Mouse (Mus musculus) urinary bladder, postnatal 25 days (tissue): ENCODE data around the gene Gpr85.
"Not testable (repeated sequence)": the region's sequence is repeated elsewhere in the genome, so short reads cannot be mapped to it uniquely, and the experiment has no call there.

Source experiments
- DNase-seq: peaks from one replicate; pipeline ENCODE4 v3.0.0; 2022; ENCODE audit warnings: low spot score

Gene Gpr85

DNA sequence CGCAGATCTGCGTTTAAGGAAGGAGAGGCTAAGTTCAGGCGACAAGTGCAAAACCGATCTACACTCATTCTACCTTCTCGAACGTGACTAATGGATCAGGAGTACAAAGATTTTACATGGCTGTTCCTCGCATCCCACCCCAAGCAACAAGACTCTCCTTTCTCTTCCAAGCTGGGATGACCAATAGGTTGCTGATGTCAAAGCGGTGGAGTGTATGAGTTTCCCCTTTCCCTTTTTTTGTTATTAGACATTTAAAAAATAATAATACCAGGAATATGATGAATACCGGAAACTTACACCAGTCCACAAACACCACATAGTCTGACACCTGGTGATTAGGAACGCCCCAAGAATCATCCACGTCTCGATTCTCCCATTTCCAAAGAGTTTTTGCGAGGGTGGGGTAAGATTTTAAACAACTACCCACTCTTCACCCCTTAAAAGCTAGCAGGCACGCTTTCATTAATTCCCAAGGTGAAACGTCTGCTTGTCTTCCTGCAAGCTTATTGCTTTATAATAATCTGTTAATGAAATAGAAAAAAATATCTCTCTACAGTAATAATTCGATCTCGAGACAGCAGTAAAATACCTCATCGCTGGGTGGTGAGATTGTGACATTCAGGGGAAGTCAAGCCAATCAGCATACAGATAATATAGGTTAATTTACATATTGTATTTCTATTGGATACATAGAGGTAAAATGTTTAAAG is at the start of gene Gpr85:
Gpr85 (minus strand) TSS at position 598 of the 710 bp plus-strand sequence.
- no peak for DNase-seq

DNA sequence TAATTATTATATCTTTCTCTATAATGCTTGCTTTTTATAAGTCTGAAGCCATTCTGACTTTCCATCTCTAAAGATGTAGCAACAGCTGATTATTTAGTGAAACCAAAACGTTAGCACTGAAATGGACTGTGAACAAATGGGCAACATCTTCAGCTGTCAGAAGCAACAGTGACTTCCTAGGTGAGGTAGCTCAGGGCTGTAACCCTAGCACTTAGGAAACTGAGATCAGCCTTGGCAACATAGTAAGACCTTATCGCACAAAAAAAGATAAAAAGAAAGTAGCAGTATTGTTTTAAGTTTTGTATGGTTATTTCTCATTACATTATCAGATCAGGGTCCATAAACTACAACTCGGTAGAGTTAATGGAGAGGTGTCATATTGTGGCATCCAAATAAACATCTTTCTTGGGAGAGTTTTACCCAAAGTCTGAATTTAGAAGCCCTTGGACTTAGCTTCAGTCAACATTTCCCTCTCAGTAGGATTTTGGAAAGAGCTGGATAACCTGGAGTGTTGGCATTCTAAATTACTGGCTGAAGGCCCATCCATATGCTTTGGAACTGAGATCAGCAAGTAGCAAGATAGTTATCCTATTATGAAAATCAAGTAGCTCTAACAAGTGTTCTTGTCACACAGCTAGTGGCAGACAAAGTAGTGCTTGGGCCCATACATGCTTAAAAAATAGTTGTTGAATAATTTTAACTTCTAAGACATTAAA is 45.3 kb upstream of the Gpr85 start:
- no peak for DNase-seq

DNA sequence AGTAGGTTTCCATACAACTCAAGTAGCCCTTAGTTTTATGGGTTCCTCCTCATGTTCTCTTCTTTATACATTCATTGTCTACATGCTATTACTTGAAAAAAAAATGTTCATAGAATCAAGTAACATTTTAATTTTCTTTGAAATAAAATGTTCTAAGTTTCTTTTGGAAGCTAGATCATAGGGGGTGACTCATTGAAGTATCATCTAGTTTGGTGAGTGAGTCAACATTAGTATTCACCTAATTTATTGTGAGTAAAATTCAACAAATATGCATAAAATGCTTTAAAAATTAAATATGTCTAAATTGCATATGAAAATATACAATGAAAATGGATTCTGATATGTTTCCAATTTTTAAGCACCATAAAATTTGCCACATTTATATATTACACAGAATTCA is 43.2 kb upstream of the Gpr85 start:
- DNase-seq, result no peak

DNA sequence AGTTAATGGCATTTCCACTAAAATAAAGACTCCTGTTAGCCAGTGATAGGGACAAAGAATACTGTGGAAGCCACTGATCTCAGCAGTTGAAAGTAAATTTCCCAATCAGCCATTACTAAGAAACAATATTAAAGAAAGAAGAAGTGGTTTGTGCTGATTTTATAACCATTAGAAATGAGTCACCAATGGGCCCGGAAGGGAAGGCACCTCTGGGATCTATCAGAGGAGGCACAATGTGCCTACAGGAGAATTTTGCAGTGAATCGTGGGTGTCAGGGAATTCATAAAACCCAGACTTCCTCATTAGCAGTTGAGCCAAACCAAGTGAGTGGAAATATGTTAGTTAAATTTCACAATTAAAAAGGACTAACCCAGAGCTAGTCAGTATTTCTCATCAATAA is 34.2 kb upstream of the Gpr85 start:
- DNase-seq, result no peak

DNA sequence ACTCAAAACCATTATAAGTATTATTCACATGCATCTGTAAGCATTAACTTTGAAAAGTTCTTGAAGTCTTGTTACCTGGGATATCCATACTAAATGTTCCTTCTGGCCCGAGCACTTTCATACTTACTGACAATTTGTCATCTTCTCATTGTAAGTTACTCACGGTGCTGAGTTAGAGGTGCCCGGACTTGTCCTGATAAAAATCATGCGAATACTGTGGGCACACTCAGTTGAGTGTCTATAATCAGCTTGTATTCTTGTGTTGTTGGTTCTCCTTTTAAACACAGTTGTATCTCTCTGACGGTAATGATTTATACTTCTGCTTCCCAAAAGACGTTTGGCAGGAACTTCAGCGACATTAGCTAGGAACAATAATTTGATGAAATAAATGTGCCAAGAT is 32.3 kb upstream of the Gpr85 start:
- no peak for DNase-seq

DNA sequence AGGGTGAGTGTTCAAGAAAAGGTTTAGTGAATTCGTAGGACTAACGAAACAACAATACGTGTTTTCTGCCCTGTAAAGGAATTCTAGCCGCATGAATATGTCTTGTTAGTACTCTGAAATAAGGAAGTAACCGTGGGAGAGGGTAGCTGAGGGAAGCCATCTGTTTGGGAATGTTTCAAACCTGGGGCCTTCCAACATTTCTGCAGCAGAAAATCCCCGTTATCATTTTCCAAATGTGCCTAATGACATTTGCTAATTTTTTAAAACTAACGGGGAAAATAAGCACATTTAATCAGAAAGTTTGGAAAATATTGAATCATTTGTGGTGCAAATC is 31.9 kb upstream of the Gpr85 start:
- no peak for DNase-seq

DNA sequence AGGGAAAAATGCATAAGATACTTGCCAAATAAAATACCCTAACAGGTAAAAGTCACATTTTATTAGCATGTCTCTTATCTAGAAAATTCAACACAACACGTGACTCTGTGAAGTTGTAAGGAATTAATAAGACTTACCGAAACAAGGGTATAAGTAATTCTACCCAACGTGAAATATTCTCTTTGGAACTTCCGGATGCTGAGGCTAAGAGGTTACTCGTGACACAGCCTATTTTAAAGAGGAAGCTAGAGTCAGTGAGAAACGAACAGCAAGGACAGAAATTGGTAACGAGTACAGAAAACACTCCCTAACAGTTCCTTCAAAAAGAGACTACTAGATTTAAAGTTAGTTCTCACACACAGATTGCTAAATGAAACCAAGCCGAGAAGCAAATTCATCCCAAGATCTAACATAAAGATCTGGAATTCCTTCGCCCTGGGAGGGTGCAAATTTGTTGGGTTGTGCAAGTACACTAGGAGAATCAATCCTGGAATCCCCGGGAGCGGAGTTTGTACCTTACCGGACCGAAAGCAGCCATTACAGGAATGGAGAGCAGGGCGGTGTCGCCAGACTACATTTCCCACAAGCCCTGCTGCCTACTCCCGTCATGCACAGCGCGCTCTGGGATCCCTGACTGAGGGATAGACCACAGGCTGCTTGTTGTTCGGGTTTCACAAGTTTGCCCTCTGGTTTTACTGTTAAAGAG is 31.3 kb upstream of the Gpr85 start, which contains the start of gene 2610001J05Rik:
2610001J05Rik (minus strand) TSS at position 600 of the 706 bp plus-strand sequence.
- DNase-seq, result peak; percentile 81

DNA sequence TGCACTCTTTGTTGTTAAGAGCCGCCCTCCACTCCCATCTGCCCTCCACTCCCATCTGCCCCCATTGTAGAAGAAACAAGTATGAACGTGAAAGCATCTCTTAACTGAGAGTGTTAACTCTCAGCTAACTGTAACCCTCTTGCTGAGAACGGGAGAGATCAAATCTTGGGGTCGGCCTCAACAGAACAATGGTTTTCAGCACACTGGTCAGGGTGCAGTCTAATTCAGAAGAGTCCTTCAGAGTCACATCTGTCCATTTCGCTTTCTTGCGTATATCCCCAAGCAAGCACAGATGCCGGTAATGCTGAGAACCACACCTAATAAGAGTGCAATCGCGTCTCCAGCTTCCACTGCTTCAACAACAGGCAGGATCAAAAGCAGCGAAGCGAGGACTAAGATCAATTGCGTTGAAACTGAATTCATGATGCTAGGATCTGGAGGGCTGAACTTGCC is 30.6 kb upstream of the Gpr85 start:
- DNase-seq, result no peak

DNA sequence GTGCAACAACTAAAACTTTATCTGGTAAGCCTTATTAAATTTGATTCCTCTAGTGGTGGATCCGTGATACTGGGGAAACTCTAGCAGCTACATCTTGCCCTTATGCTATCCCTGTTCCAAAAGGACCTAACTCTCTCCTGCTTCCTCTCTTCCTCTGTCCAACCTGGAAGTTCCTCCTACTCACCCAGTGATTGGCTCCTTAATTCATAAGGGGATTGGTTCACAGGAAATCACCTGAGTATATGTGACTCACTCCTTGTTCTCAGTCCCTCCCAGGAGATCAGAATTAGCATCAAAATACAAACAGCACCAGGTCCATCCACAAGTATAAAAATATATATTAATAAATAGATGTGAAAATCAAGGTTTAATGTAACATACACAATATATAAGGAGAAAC is 20.9 kb upstream of the Gpr85 start:
- no peak for DNase-seq

DNA sequence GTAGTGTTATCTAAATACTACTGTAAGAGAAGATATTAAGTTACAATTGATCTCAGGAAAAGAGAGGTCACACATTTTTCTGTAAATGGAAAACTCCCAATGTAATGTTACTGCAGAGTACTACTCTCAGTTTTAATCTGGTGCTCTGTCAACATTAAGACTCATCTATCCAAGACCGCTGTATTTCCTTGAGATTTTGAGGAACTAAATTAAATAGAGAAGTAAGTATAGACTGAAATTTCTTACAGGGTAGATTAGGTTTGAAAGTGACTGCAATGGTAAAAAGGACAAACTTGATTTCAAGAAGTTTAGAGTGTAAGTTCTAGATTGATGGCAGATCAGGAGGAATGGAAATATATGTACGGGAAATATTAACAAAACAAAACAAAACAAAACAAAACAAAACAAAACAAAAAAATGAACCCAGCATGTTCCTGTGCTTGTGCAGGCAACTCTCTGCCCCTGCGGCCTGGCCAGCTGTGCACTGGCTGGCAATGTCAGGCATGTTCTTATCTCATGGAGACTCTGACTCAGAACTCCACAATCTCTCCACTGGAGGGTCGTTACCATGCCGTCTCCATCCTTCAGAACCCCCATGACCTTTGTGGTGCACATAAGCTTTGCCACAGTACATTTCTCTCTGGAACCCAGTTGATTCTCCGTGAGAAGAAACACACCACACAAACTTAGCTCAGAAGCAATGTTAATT is 20.3 kb upstream of the Gpr85 start:
- DNase-seq, result no peak

DNA sequence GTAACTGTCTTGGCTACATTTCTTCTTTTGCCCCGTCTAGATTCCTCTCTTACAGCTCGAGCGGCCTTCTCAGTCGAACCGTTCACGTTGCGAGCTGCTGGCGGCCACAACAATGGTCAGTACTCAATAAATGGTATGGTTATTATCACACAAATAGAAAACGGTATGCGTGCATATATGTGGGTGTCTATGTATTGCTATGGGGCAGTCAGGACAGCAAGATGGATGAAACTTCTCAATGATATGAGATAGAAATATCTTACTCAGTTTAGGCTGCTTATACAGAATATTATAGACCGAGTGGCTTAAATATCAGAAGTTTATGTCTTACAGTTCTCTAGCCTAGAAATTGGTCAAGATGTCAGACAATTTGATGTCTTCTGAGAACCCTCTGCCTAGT is 14.5 kb upstream of the Gpr85 start:
- DNase-seq, result no peak

DNA sequence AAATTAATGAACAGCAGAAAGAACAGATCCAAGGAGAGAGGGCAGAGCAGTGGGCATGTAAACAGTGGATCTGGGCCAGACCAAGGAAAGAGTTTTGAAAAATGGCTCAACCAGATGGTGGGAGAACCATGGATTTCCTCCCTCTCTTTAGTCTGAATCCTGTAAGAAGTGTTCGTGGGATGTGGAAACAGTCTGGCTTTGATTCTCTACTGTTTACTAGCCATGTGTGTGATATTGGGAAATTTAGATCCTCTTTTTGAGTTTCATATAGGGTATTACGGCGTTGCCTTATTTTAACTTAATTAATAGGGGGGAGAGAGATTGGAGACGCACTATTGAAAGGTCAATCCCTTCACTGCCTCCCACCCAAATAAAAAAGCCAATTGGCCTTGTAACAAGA is 13.5 kb upstream of the Gpr85 start:
- DNase-seq, result no peak

DNA sequence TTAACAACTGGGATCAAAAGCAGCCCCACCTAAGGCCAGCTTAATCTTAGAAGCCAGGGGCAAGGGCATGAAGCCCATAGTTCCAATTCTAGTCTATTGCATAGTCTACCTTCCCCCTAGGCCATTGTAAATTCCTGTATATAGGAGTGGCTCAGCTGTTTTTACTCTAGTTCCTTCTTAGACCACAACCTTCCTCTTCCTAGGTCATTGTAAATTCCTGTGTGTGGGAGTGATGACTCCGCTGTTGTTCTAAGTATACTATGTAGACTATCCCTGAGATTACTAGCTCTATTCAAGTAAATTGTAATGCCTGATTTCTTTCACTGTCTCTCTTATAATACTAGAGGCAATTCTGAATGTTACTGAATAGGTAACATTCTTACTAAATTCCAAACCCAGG is 6.3 kb upstream of the Gpr85 start:
- not testable (repeated sequence) for DNase-seq

DNA sequence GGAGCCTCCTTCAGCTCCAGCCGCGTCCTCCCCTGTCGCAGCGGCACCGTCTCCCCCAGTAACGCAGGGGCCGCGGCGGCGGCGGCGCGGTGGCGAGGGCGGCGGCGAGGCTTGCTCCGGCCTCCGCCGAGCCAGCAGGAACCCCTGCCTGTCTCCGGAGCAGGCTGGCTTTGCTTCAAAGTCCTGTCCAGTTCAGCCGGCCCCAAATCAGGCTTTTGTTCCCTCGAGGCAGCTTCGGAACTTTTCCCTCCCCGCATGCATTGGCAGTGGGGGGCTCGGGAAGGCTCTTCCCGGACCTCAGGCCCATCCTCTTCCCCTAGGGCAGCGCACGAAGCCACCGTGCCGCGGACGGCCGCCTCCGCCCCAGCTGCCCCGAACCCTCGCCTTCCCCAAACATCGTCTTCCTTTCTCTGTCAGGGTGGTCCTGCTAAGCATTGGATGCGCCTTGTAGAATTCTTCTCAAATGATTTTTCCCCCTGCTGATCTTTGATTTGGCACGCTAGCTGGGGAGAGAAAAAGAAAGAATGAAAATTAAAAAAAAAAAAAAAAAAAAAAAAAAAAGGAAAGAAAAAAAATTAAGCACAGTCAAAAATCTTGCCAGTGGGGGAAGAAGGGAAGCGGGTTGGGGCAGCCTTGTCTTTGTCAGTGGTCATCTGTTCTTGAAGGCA is 931 bp downstream of the Gpr85 start:
- DNase-seq, result peak; percentile 56

DNA sequence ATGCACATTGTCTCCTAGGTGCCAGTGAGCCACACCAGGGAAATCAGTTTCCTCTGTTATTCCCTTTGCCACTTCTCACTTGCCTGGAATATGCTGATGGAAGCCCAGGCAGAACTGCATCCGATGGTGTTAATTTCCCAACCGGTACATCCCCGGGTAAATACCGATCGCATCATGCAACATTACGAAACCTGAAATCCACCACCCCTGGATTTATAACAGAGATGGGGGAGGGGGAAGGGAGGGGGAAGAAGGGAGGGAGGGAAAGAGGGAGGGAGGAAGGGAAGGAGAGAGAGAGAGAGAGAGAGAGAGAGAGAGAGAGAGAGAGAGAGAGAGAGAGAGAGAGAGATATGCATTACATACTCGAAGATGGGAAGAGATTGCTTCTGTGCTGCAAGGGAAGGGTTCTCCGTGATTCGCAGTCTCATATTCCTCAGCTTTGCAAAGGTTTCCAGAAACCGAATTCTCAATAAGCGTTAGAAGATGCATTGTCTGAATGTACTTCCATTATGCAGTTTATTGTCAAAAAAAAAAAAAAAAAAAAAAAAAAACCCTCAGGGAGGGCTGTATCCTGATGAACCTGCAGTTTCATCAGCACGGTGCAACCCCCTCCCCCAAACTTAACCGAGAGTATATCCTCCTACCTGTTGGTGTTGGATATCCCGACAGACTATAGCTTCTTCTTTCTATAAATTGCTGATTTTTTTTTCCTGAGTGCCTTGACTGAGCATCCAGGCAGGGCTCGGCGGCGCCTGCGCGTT is 1.6 kb downstream of the Gpr85 start:
- DNase-seq, result no peak

DNA sequence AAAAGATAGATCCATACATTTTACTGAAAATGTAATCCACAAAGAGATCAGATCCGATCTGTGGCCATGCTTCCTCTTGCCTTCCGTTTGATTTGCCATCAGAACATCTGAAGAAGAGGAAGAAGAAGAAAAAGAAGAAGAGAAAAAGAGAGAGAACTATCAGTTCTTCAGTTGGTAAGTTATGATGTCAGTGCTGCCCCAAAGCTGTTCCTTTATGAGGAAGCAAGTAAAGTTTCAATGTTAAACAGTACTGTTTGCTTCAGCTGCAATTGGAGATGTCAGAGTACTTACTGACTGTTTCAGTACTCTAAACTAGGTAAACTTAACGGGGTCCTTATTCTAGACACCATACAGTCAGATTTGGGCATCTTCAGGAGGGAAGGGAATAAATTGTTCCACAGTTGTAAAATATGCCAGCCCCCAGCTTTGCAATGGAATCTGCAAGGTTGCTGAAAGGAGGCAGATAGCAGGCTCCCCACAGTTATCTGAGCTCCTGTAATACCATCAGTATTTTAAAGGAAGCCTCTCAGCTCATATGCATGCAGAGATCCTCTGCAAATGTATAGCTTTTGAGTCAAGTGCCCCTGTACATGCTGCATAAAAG is 2.7 kb downstream of the Gpr85 start:
- no peak for DNase-seq

DNA sequence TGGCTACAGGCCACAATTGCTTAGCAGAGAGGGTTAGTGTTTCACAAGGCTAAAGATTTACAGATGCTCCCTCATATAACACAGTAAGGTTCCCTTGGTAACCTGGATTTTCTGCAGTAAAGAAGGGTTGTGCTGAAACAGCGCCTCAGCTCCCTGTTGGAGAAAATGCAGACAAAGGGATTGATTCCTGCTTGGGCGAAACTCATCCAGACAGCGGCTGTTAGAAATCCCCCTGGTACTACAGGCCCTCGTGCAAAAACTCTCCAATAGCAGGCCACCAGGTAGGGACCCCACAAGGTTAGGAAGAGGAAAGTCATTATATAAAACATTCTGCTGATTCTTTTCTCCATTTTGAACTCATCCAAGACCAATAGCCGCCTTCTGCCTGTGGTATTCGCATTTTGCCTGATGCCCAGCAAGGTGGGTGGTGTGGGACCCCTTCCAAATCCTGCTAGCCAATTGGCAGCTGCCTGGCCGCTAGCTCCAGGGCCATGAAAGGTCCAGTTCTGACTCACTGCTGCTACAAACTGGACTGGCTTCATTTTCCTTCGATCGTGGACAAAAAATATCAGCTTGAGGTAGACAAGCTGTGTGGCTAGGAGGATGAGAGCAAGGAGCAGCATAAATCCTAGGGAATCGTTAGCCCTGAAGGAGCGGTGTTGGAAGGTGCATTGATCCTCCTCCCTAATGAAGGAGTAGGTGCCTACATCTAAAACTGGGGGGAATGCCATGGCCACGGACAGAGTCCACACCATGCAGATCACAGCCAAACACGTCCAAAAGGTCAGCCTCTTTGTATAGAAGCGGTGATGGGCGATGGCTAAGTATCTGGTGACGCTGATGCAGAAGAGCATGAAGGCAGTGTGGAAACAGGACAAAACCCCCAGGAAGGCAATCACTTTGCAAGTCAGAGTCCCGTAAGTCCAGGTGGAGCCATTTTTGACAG is 3.7 kb downstream of the Gpr85 start:
- no peak for DNase-seq

DNA sequence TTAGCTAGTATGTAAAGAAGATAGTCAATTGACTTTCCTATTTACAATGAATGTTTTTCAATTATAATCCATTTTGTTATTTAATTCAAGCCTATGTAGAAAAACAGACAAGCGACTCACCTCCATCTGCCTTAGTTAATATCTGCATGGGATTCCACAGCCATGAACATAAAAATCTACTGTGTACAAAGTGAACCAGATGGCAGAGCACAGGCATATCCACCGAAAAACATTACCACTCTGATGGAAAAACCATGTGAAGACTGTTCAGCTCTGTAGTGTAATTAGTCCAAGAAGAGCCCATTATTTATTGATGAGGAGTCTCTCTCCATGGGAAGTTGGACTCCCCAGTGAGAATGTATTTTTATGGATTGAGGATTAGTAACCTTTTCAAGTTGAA is 7.0 kb downstream of the Gpr85 start:
- no peak for DNase-seq

DNA sequence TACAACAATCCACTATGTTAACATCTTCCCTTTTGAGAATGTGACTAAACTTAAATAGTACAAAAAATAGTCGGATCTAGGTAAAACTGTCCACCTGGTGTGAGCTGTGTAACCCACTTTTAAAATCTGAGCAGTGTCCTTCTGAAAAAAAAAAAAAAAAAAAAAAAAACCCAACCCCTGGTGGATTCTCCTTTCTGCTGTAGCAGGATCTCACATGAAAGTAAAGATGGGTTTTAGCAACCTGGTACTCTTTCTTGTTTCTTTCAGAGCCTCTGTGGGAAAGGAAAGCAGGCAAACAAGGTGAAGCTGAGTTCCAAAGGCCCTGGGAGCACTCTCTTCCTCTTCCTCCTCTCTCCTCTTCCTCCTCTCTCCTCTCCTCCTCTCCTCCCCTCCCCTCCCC is 10.9 kb downstream of the Gpr85 start:
- no peak for DNase-seq

DNA sequence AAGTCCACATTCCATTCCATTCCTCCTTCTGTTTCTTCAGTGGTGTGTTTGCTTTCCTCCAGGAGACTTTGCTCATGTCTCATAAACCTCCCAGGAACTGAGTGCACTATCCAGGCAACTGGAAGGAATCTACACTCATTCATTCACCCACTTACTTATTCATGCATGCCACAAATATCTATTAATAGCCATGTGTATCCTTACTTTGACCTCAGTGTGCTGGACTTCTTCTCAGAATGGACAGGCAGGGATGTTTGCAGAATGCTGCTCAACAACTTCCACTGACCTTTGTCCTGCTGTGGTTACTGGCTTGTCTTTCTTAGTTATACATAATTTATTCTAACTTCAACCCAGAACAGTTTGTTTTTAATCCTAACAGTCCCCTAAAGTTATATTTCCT is 23.1 kb downstream of the Gpr85 start:
- DNase-seq, result no peak
